Mouse (Mus musculus) G1E (cell line): ENCODE data around the gene Gm20390. TPM values are rescaled to one million over a fixed set of nuclear protein-coding genes. Genes with fewer than 3 reads are reported as not detected.

Experiments used
- ATAC-seq: 2 replicates; pipeline ENCODE4 v1.8.0; 2016; ENCODE audit warnings: mild to moderate bottlenecking; ENCODE audit not compliant: insufficient number of reproducible peaks, poor library complexity, low FRiP score, severe bottlenecking; ENCODE audit errors: extremely low read depth
- DNase-seq: peaks from one replicate; pipeline ENCODE4 v3.0.0; 2012; ENCODE audit warnings: low spot score
- H3K27me3 ChIP-seq: 2 replicates; pipeline ENCODE4 v1.6.1; 2012; ENCODE audit warnings: mild to moderate bottlenecking, low read length, inconsistent platforms; ENCODE audit not compliant: insufficient read depth
- H3K36me3 ChIP-seq: replicated peaks from 2 replicates; pipeline ENCODE3; 2012; ENCODE audit warnings: mild to moderate bottlenecking, inconsistent platforms
- H3K4me1 ChIP-seq: 2 replicates; pipeline ENCODE4 v1.6.1; 2012; ENCODE audit warnings: low read depth, low read length, inconsistent platforms, mixed read lengths; ENCODE audit not compliant: insufficient read depth
- H3K4me3 ChIP-seq: 2 replicates; pipeline ENCODE4 v1.5.1; 2012; ENCODE audit warnings: low read depth, mild to moderate bottlenecking, inconsistent platforms, low read length, moderate library complexity, mixed read lengths
- H3K9me3 ChIP-seq: replicated peaks from 2 replicates; pipeline ENCODE4 v1.6.1; 2012; ENCODE audit warnings: inconsistent platforms
- CTCF ChIP-seq: IDR thresholded peaks from 2 replicates; pipeline ENCODE4 v1.5.1; 2012; ENCODE audit warnings: low read depth, low read length, inconsistent platforms, mixed read lengths
- GATA1 ChIP-seq: IDR thresholded peaks from 2 replicates; pipeline ENCODE4 v1.6.1; 2012; ENCODE audit warnings: borderline replicate concordance, low read length, inconsistent platforms, mixed read lengths
- GATA2 ChIP-seq: IDR thresholded peaks from 2 replicates; pipeline ENCODE4 v1.6.1; 2012; ENCODE audit warnings: low read depth, low read length, inconsistent platforms, borderline replicate concordance
- POLR2AphosphoS5 ChIP-seq: IDR thresholded peaks from 2 replicates; pipeline ENCODE4 v1.6.1; 2012; ENCODE audit warnings: low read depth, low read length, inconsistent platforms; ENCODE audit not compliant: insufficient replicate concordance
- TAL1 ChIP-seq: conservative IDR thresholded peaks from 2 replicates; pipeline ENCODE4 v1.6.1; 2012; ENCODE audit warnings: low read depth, low read length, inconsistent platforms, mixed read lengths
- polyA plus RNA-seq: library from polyadenylated mRNA; stranded (reverse); fragments of >175 nt; gene quantifications from 2 replicates; pipeline ENCODE4 v1.2.3, GENCODE M21; 2012
- total RNA-seq, 2 experiments: library from RNA; stranded (forward) in 1 of 2; stranded (reverse) in 1 of 2; fragments of 200-1000 nt in 1 of 2; fragments of >200 nt in 1 of 2; fragmentation: Nextera tagmentation in 1 of 2; gene quantifications; 2 replicates each; pipeline ENCODE4 v1.2.3; 2014 to 2017

Gm20390 gene
- total and polyA plus RNA-seq, 3 experiments, result 34.7 to 259 TPM; not detected in 1

DNA sequence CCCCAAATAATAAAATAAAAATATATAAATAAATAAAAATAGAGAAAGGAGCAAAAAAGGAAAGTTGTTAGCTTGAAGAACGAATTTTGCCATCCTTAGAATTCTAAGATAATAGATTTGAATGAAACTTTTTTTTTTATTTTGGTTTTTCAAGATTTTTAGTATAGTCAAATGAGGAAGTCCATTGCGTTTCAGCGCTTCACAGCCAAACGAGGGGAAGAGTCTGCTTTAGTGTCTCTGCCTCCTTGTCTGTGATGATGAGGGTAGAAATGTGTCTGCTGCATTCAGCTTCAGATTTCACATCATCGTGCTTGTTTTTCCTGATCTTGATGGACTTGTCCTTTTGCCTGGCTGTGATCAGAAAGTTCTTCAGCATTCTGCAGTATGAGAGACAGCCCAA lies 17.2 kb upstream of the Gm20390 start:
- Histone ChIP-seq H3K36me3 (no peaks in the 10 kb centered on the region), H3K27me3 (peaks cover 25% of the 10 kb centered on the region), H3K4me1 (peaks cover 17% of the 10 kb centered on the region), H3K4me3 (no peak overlapping the region), H3K9me3 (no peaks in the 10 kb centered on the region)
- TF ChIP-seq GATA1 (no peak), POLR2AphosphoS5 (no peak), GATA2 (no peak), TAL1 (no peak), CTCF (no peak)
- ATAC-seq (no peak), DNase-seq (no peak)

DNA sequence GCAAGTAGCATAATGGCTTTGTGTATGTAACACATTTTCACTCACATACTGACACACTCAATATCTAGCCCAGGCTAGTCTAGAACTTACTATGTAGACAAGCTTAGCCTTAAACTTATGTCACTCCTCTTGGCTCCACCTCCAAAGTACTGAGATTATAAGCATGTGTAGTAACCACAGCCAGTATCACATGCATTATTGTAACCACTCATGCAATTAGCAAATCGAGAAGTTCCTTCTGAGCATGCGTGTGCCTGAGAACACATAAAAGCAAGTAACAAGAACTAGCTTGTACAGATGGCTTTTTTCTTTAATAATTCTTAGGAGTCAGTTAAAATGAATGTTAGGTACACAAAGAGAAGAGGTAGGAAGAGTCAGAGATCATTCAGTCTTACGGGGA lies 16.5 kb upstream of the Gm20390 start:
- no peak overlapping the region for H3K4me3 ChIP-seq
- peaks cover 17% of the 10 kb centered on the region for H3K4me1 ChIP-seq
- TF ChIP-seq GATA2, result no peak
- H3K9me3 ChIP-seq, result no peaks in the 10 kb centered on the region
- DNase-seq (no peak), ATAC-seq (no peak)
- no peaks in the 10 kb centered on the region for H3K36me3 ChIP-seq
- H3K27me3 ChIP-seq, result peaks cover 20% of the 10 kb centered on the region

DNA sequence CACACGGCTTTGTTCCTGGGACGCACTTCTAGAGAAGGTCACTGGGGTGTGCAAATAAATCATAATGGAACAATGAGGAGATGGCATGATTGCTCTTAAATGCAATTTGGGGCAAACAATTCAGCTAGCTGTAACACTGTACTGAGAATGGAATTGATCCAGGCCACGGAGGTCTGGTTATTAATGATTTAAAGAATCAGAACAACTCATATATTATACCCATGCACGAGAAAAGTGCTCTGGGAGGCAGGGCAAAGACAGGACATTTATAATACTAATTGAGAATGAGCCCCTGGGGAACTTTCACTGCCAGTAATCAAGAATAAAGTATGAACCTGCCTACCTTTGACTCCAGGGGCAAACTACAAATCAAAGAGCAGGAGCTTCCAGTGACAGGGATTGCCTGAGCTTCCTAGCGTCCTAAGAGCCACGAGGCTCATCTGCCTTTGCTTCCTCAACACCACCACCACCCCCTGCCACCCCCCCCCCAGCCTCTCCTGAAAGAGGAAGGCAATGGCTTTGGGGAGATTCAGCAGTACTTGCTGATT lies 11.5 kb upstream of the Gm20390 start:
- no peak for ATAC-seq
- H3K4me3 ChIP-seq, result no peak overlapping the region
- no peak for TF ChIP-seq TAL1
- no peak for TF ChIP-seq POLR2AphosphoS5
- no peak for TF ChIP-seq GATA1
- no peak for TF ChIP-seq CTCF
- TF ChIP-seq GATA2, result no peak

DNA sequence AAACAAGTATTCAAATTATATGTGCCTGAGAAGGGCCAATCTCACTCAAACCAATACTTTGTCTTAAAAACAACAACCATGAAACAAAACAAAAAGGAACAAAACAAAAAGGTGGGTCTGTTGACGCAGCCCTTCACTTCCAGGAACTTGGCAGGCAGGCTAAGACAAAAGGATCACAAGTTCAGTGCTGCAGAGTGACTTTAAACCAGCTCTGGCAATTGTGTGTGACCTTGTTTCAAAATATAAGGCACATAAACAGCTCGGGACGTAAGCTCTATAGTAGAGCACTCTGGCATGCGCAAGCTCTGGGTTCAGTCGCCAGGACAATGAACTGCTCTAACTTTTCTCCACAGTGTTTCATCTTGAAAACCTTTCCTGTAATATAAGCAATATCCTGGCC lies 4.9 kb upstream of the Gm20390 start:
- no peak for DNase-seq
- TF ChIP-seq GATA1, result no peak
- no peak for TF ChIP-seq GATA2
- TF ChIP-seq CTCF, result no peak
- TF ChIP-seq TAL1, result no peak
- no peak for TF ChIP-seq POLR2AphosphoS5
- ATAC-seq, result no peak
- Histone ChIP-seq H3K27me3 (no peaks in the 10 kb centered on the region), H3K4me1 (peaks cover 9% of the 10 kb centered on the region), H3K36me3 (no peaks in the 10 kb centered on the region), H3K9me3 (no peaks in the 10 kb centered on the region), H3K4me3 (no peak overlapping the region)

More for the DNA sequence above, 11.5 kb upstream of the Gm20390 start:
- H3K27me3 ChIP-seq, result peaks cover 20% of the 10 kb centered on the region
- H3K4me1 ChIP-seq, result no peaks in the 10 kb centered on the region; the same call in 1 of the 2 replicates
- no peaks in the 10 kb centered on the region for H3K36me3 ChIP-seq
- DNase-seq, result no peak
- H3K9me3 ChIP-seq, result no peaks in the 10 kb centered on the region

DNA sequence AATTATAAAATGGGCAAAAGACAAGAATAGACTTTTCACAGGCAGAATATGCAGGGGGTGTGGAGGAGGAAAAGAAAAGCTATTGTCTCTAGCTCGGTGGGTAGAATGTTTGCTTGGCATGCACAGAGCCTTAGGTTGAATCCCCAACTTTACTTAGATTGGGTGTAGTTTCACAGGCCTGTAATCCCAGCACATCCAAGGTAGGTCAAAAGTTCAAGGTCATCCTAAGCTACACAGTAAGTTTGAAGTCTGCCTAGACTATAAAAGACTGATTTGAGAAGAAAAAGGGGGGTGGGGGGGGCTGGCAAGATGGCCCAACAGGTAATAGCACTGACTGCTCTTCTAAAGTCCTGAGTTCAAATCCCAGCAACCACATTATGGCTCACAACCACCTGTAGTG lies 1.7 kb upstream of the Gm20390 start:
- Histone ChIP-seq H3K27me3 (no peaks in the 10 kb centered on the region), H3K4me1 (peaks cover 25% of the 10 kb centered on the region), H3K9me3 (no peaks in the 10 kb centered on the region), H3K4me3 (no peak overlapping the region), H3K36me3 (peaks cover 14% of the 10 kb centered on the region)
- ATAC-seq (no peak), DNase-seq (no peak)
- TF ChIP-seq GATA2 (no peak), TAL1 (no peak), GATA1 (no peak), CTCF (no peak), POLR2AphosphoS5 (no peak)

DNA sequence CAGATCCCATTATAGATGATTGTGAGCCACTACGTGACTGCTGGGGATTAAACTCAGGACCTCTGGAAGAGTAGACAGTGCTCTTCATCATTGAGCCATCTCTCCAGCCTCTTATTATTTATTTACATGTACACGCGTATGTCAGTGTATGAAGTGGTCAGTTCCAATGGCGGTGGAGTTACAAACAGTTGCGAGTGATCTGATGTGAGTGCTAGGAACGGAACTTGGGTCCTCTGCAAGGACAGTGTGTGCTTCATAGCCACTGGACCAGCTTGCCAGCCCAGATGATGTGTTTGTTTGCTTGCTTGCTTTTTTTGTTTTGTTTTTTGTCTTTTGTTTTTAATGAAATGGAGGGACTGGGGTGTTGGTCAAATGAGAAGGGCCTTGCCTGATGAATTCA lies 1.1 kb upstream of the Gm20390 start:
- peaks cover 25% of the 10 kb centered on the region for H3K4me1 ChIP-seq
- DNase-seq (no peak), ATAC-seq (no peak)
- H3K36me3 ChIP-seq, result peaks cover 20% of the 10 kb centered on the region
- H3K4me3 ChIP-seq, result no peak overlapping the region
- no peak for TF ChIP-seq CTCF
- no peak for TF ChIP-seq TAL1
- no peak for TF ChIP-seq POLR2AphosphoS5
- TF ChIP-seq GATA1, result no peak
- TF ChIP-seq GATA2, result no peak
- no peaks in the 10 kb centered on the region for H3K9me3 ChIP-seq
- H3K27me3 ChIP-seq, result no peaks in the 10 kb centered on the region

DNA sequence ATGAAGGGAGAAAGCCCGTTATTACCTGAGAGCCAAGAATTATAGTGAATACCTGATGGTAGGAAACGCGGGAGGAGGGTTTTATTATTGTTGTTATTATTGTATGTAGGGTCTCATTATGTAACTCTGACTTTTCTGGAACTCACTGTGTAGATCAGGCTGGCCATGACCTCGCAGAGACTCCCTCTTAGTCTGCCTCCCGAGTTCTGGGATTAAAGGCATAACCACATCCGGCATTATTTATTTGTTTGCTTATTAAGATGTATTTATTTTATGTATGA lies 695 bp upstream of the Gm20390 start:
- Histone ChIP-seq H3K27me3 (no peaks in the 10 kb centered on the region), H3K9me3 (no peaks in the 10 kb centered on the region), H3K36me3 (peaks cover 24% of the 10 kb centered on the region), H3K4me3 (peak overlapping the region; percentile 100; the same call in 1 of the 2 replicates), H3K4me1 (peaks cover 28% of the 10 kb centered on the region)
- TF ChIP-seq CTCF (no peak), GATA2 (no peak), GATA1 (no peak), TAL1 (no peak), POLR2AphosphoS5 (no peak)
- ATAC-seq, result no peak
- DNase-seq, result no peak
